Mouse (Mus musculus): Measurements from ENCODE around the gene Gm20388. TPM values are rescaled to one million over a fixed set of nuclear protein-coding genes. Genes with fewer than 3 reads are reported as not detected.

The Gm20388 gene
- polyA plus RNA-seq, 1 experiment: 0.36 TPM

GRCm38 (mm10) chr8:121083093-121083935, 1172.7 kb downstream of the Gm20388 start:
- H3K27me3 ChIP-seq (ENCODE audit: control insufficient read depth): peaks cover 100% of the 10 kb centered on the region
- peak overlapping the region; percentile 35 for H3K4me3 ChIP-seq (replicated peaks)

GRCm38 (mm10) chr8:121083936-121084209, 1173.2 kb downstream of the Gm20388 start:
- no peak for TF ChIP-seq GATA1 (IDR thresholded peaks at IDR 0.05; ENCODE audit: low read length)
- TF ChIP-seq TAL1 (IDR thresholded peaks at IDR 0.05; ENCODE audit: low read length): no peak
- Histone ChIP-seq H3K36me3 (ENCODE audit: control insufficient read depth) (no peaks in the 10 kb centered on the region), H3K9me3 (ENCODE audit: control insufficient read depth, low read length) (peaks cover 2% of the 10 kb centered on the region; the same call in 1 of the 2 replicates), H3K4me1 (ENCODE audit: control insufficient read depth) (no peaks in the 10 kb centered on the region), H3K4me3 (replicated peaks) (peak overlapping the region; percentile 18), H3K27me3 (ENCODE audit: control insufficient read depth) (peaks cover 100% of the 10 kb centered on the region)

More at GRCm38 (mm10) chr8:121083093-121083935, 1172.7 kb downstream of the Gm20388 start:
- Histone ChIP-seq H3K4me1 (ENCODE audit: control insufficient read depth) (no peaks in the 10 kb centered on the region), H3K36me3 (ENCODE audit: control insufficient read depth) (no peaks in the 10 kb centered on the region), H3K9me3 (ENCODE audit: control insufficient read depth, low read length) (peaks cover 2% of the 10 kb centered on the region; the same call in 1 of the 2 replicates)
- TF ChIP-seq GATA1 (IDR thresholded peaks at IDR 0.05; ENCODE audit: low read length) (no peak), TAL1 (IDR thresholded peaks at IDR 0.05; ENCODE audit: low read length) (no peak)

- TF ChIP-seq GATA1 (IDR thresholded peaks at IDR 0.05; ENCODE audit: low read length) (no peak), TAL1 (IDR thresholded peaks at IDR 0.05; ENCODE audit: low read length) (no peak)
- peaks cover 100% of the 10 kb centered on the region for H3K27me3 ChIP-seq (ENCODE audit: control insufficient read depth)
These were observed 1173.7 kb downstream of the Gm20388 start, which contains the start of gene Foxf1 for GRCm38 (mm10) chr8:121084210-121084951. TSS of gene Foxf1 (plus strand) at chr8:121084386.

GRCm38 (mm10) chr8:121085011-121085410, 1174.4 kb downstream of the Gm20388 start:
- Histone ChIP-seq H3K9me3 (ENCODE audit: control insufficient read depth, low read length) (peaks cover 2% of the 10 kb centered on the region; the same call in 1 of the 2 replicates), H3K4me3 (replicated peaks) (peak overlapping the region; percentile 6), H3K27me3 (ENCODE audit: control insufficient read depth) (peaks cover 100% of the 10 kb centered on the region)

More at GRCm38 (mm10) chr8:121084210-121084951, 1173.7 kb downstream of the Gm20388 start, which contains the start of gene Foxf1:
- Histone ChIP-seq H3K4me3 (replicated peaks) (peak within 1 kb of the TSS; percentile 35), H3K9me3 (ENCODE audit: control insufficient read depth, low read length) (peaks cover 2% of the 10 kb centered on the region; the same call in 1 of the 2 replicates), H3K4me1 (ENCODE audit: control insufficient read depth) (no peaks in the 10 kb centered on the region), H3K36me3 (ENCODE audit: control insufficient read depth) (no peaks in the 10 kb centered on the region)

GRCm38 (mm10) chr8:121085561-121085960, 1174.9 kb downstream of the Gm20388 start:
- H3K27me3 ChIP-seq (ENCODE audit: control insufficient read depth): peaks cover 100% of the 10 kb centered on the region
- TF ChIP-seq TAL1 (IDR thresholded peaks at IDR 0.05; ENCODE audit: low read length): no peak
- no peak for TF ChIP-seq GATA1 (IDR thresholded peaks at IDR 0.05; ENCODE audit: low read length)
- H3K9me3 ChIP-seq (ENCODE audit: control insufficient read depth, low read length): peaks cover 2% of the 10 kb centered on the region; the same call in 1 of the 2 replicates
- no peak overlapping the region for H3K4me3 ChIP-seq (replicated peaks)
- no peaks in the 10 kb centered on the region for H3K4me1 ChIP-seq (ENCODE audit: control insufficient read depth)
- no peaks in the 10 kb centered on the region for H3K36me3 ChIP-seq (ENCODE audit: control insufficient read depth)

More at GRCm38 (mm10) chr8:121085011-121085410, 1174.4 kb downstream of the Gm20388 start:
- no peak for TF ChIP-seq TAL1 (IDR thresholded peaks at IDR 0.05; ENCODE audit: low read length)
- no peak for TF ChIP-seq GATA1 (IDR thresholded peaks at IDR 0.05; ENCODE audit: low read length)
- H3K36me3 ChIP-seq (ENCODE audit: control insufficient read depth): no peaks in the 10 kb centered on the region
- no peaks in the 10 kb centered on the region for H3K4me1 ChIP-seq (ENCODE audit: control insufficient read depth)

GRCm38 (mm10) chr8:121086004-121086900, 1175.6 kb downstream of the Gm20388 start:
- Histone ChIP-seq H3K9me3 (ENCODE audit: control insufficient read depth, low read length) (peaks cover 2% of the 10 kb centered on the region; the same call in 1 of the 2 replicates), H3K27me3 (ENCODE audit: control insufficient read depth) (peaks cover 100% of the 10 kb centered on the region), H3K4me3 (replicated peaks) (no peak overlapping the region), H3K36me3 (ENCODE audit: control insufficient read depth) (no peaks in the 10 kb centered on the region), H3K4me1 (ENCODE audit: control insufficient read depth) (no peaks in the 10 kb centered on the region)
- TF ChIP-seq GATA1 (IDR thresholded peaks at IDR 0.05; ENCODE audit: low read length) (no peak), TAL1 (IDR thresholded peaks at IDR 0.05; ENCODE audit: low read length) (no peak)

GRCm38 (mm10) chr8:121088281-121088680, 1177.6 kb downstream of the Gm20388 start:
- H3K27me3 ChIP-seq (ENCODE audit: control insufficient read depth): peaks cover 99% of the 10 kb centered on the region
- H3K9me3 ChIP-seq (ENCODE audit: control insufficient read depth, low read length): peaks cover 2% of the 10 kb centered on the region; the same call in 1 of the 2 replicates
- no peak overlapping the region for H3K4me3 ChIP-seq (replicated peaks)
- TF ChIP-seq TAL1 (IDR thresholded peaks at IDR 0.05; ENCODE audit: low read length) (no peak), GATA1 (IDR thresholded peaks at IDR 0.05; ENCODE audit: low read length) (no peak)
- H3K4me1 ChIP-seq (ENCODE audit: control insufficient read depth): no peaks in the 10 kb centered on the region
- no peaks in the 10 kb centered on the region for H3K36me3 ChIP-seq (ENCODE audit: control insufficient read depth)

GRCm38 (mm10) chr8:121088871-121089630, 1178.4 kb downstream of the Gm20388 start:
- no peak for TF ChIP-seq TAL1 (IDR thresholded peaks at IDR 0.05; ENCODE audit: low read length)
- no peak overlapping the region for H3K4me3 ChIP-seq (replicated peaks)
- no peaks in the 10 kb centered on the region for H3K36me3 ChIP-seq (ENCODE audit: control insufficient read depth)

More at GRCm38 (mm10) chr8:121088871-121089630, 1178.4 kb downstream of the Gm20388 start:
- H3K4me1 ChIP-seq (ENCODE audit: control insufficient read depth): no peaks in the 10 kb centered on the region
- H3K27me3 ChIP-seq (ENCODE audit: control insufficient read depth): peaks cover 98% of the 10 kb centered on the region
- H3K9me3 ChIP-seq (ENCODE audit: control insufficient read depth, low read length): peaks cover 2% of the 10 kb centered on the region; the same call in 1 of the 2 replicates

All from erythroblast, embryonic 14.5 days (primary cell).